Mouse (Mus musculus) spleen, postnatal 36 days (tissue): Measurements from ENCODE around the gene Pla2r1.
A peak's percentile ranks its signal among the peaks of the same experiment; 100 is the strongest.

ENCODE experiments used
- DNase-seq, 2 experiments: peaks; one replicate each; pipeline ENCODE4 v3.0.0; 2022; ENCODE audit warnings: low spot score in 2 of 2, mixed read lengths in 1 of 2

Pla2r1 gene

DNA sequence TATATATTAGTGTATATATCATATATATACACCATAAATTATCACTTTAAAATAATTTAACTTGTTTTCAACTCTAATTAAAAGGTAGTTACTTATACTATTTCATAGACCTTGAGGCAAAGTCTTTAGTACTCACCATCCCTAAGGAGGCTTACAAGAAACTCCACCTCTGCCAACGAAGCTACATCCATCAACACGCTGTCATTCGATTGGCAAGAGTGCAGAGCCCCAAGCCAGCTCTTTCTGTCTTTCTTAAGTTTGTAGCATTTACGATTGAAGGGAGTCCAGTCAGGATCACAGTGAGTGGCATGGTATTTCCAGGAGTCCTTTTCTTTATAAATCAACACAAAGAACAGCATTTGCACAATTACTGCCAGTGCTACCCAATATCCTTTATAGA is 49.1 kb downstream of the Pla2r1 start:
- DNase-seq: no peak

GRCm38 (mm10) chr2:60500583-60501116 is 52.5 kb downstream of the Pla2r1 start:
- no peak for DNase-seq

- DNase-seq: no peak
These were observed 73.2 kb downstream of the Pla2r1 start for GRCm38 (mm10) chr2:60479906-60480305.

- no peak for DNase-seq
These were observed 74.3 kb downstream of the Pla2r1 start for GRCm38 (mm10) chr2:60478778-60479177.

DNA sequence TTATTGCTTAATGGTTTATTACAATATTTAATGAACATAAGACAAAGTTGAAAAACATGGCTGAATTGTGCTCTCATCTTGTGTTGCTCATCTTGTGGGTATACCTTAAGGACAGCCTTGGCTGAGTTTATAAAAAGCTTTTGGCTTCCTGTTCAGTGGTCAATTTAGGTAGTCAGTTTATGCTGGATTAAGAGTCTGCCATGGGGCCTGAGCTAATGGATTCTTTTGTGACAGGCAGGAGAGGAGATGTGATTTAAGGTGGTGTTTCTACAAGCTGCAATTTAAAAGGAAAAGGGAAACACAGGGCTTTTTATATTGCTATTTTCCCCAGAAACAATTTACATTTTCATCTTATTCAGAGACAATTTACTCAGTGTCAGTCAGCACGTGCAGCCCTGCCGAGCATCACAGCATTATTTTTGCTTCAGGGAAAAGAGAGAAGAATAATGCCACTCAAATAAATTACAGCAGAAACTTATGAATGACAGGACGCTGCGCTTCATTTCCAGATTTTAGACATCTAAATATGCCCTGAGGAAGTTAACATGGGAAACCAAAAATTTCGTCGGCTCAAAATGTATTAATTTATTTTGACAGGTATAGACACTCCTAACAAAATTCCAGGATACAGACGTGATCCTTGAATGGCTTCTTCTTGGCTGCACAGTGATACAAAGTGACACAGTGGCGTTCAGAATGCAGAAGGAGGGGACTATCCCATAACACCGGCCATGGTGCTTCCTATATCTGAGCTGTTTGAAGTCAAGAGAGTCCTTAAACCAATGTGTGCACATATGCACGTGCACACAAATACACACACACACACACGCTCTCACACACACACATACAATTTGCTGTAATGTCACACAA is 84.0 kb downstream of the Pla2r1 start:
- DNase-seq: no peak

DNA sequence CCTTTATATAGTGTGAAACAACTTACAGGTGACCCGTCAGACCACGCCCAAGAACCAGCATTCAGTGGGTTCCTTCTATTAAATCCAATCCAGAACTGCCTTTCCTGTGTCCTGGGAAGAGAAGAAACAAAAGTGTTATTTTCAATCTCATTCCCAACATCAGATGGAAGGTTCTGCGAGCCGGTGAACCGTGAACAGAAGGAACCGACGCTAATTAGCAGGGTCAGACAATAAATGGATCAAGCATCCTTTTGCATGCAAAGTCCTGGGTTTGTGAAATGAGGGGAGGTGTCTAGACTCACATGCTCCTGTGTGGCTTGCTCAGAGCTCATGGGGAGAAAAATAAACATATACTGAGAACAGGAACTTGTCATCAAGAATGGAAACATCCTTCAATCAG is 100.7 kb downstream of the Pla2r1 start:
- no peak for DNase-seq

GRCm38 (mm10) chr2:60451119-60451773 is 101.9 kb downstream of the Pla2r1 start:
- DNase-seq: no peak

GRCm38 (mm10) chr2:60449732-60450131 is 103.4 kb downstream of the Pla2r1 start:
- DNase-seq: no peak

GRCm38 (mm10) chr2:60444711-60445509 is 108.2 kb downstream of the Pla2r1 start:
- no peak for DNase-seq

DNA sequence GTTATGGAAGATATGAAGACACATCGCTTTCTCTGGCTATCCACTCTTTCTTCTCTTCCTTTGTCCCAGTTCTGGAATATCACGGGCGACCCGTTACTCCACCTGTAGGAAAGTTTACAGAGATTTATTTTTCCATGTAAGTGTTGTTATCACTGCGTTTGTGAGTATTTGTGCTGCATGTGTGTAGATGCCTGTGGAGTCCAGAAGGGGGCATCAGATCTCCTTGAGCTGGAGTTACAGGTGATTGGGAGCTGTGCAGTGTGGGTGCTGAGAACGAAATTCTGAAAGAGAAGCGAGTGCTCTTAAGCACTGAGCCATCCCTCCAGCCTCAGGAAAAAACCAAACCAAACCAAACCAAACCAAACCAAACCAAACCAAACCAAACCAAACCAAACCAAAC is 109.8 kb downstream of the Pla2r1 start:
- no peak for DNase-seq

- no peak for DNase-seq
These were observed 111.2 kb downstream of the Pla2r1 start for GRCm38 (mm10) chr2:60441875-60442274.

- DNase-seq: no peak
These were observed 116.3 kb downstream of the Pla2r1 start for GRCm38 (mm10) chr2:60436802-60437201.

DNA sequence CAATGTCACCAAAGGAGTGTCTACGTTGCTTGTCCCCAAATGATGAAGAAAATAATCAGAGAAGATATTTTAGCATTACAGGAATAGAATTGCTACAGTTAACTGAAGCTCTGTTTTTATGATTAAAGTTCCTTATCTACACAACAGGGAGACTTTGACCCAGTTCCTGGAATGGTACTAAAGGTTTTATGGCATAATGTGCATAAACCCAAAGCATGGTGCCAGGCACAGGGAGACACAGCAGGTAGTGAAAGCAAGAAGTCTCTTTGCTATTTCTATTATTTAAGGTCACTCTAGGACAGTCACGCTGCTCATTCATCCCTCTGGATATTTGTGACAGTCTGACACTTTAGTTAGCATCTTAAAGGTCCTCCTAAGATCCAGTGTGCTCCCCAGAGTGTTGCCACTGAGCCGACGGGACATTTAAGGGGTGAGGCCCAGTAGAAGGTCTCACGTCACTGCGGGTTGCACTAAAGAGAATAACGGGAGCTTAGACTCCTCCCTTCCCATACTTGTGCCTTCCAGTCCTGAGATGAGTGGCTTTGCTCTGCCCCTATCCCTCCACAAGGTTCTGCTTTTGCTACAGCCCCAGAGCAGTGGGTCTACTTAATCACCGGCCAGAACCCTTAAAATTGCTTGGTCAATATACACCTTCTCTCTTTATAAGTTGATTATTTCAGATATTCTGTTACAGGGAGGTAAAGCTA is 122.6 kb downstream of the Pla2r1 start:
- no peak for DNase-seq

- peak; percentile 49 to 61 for DNase-seq
These were observed 135.0 kb downstream of the Pla2r1 start for GRCm38 (mm10) chr2:60418075-60418474.

- no peak for DNase-seq
These were observed 138.8 kb downstream of the Pla2r1 start for GRCm38 (mm10) chr2:60414334-60414733.

- DNase-seq: no peak
These were observed 140.0 kb downstream of the Pla2r1 start for GRCm38 (mm10) chr2:60413006-60413650.

GRCm38 (mm10) chr2:60411181-60411580 is 141.9 kb downstream of the Pla2r1 start:
- DNase-seq: no peak

DNA sequence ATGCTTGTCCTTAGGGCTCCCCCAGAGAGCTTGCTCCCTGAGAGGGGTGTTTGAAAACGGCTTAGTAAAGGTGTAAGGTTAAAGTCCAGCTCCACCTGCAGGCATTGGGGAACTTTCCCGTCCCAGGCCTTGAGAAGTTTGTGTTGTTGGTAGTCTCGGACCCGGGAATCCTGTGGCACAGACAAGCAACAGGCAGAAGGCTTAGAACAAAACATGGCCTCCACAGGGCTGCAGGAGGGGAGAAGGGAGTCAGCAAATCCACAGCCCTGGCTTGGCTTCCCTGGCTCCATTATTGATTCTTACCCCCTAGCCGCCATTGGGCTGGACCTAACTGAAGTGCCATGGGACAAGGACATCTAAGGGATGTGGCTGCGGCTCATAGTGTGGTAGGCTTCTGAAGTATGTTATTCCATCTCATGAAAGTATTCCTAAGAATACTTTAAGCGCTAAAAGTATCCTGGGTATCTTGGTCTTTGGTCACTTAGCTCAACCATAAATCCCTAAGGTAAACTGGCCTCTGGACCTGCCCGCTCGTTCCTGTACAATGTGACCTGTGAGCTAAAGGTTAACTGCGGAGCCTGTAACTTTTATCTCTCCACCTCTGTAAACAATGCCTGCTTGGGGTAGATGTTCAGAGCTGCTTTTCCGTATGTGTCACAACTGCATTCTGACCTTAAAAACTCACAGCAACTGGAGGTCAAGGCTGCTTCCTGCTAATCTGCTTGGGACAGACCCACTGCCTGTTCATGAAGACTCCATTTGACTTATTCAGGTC is 142.9 kb downstream of the Pla2r1 start:
- no peak for DNase-seq

DNA sequence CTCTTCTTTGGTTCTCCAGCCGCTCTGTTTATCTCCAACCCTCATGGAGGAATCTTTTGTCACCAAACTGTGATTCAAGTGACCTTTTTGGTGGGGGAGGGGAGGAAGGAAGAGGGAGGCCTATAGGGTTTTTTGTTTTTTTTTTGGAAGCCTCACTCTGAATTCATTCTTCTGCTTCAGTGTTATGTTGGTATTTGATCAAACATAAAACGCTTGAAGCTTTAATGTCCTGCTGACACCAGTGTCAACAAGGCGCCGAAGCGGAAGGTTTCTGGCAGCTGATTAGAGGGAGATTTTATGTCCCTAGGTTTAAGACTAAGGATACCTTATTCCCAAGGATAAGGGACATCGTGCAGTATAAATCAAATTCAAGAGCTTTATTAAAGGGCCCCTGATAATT is 143.9 kb downstream of the Pla2r1 start:
- no peak for DNase-seq

- DNase-seq: peak in 1 of 2 experiments; percentile 3
These were observed 145.7 kb downstream of the Pla2r1 start for GRCm38 (mm10) chr2:60407387-60407786.
